Mouse (Mus musculus) forebrain, postnatal 0 days (tissue): ENCODE results near the gene Gm44805. TPM values are rescaled to one million over a fixed set of nuclear protein-coding genes. Genes with fewer than 3 reads are reported as not detected.

Experiments
- ATAC-seq: fragments of 200-750 bp; cut with Nextera tagmentation; 2 replicates; pipeline ENCODE4 v1.8.0; 2017; ENCODE audit warnings: mild to moderate bottlenecking, moderate library complexity
- DNase-seq: peaks from one replicate; pipeline ENCODE4 v3.0.0-alpha.2; 2015
- H3K27ac ChIP-seq: fragments of 300-500 bp; sonication (generic); 2 replicates; pipeline ENCODE4 v1.5.1; 2014; ENCODE audit warnings: low read depth, mild to moderate bottlenecking, antibody characterized with exemption, low read length, moderate library complexity, mixed read lengths
- H3K27me3 ChIP-seq: fragments of 300-500 bp; sonication (generic); 2 replicates; pipeline ENCODE4 v1.6.1; 2014; ENCODE audit warnings: mild to moderate bottlenecking, low read length, mixed read lengths; ENCODE audit not compliant: insufficient read depth
- H3K36me3 ChIP-seq: fragments of 300-500 bp; sonication (generic); 2 replicates; pipeline ENCODE4 v1.6.1; 2014; ENCODE audit warnings: mild to moderate bottlenecking, moderate library complexity; ENCODE audit not compliant: insufficient read depth
- H3K4me1 ChIP-seq: fragments of 300-500 bp; sonication (generic); 2 replicates; pipeline ENCODE4 v1.6.1; 2014; ENCODE audit warnings: antibody characterized with exemption; ENCODE audit not compliant: insufficient read depth
- H3K4me2 ChIP-seq: fragments of 300-500 bp; sonication (generic); 2 replicates; pipeline ENCODE4 v1.6.1; 2014; ENCODE audit warnings: low read depth, mild to moderate bottlenecking, moderate library complexity
- H3K4me3 ChIP-seq: fragments of 300-500 bp; sonication (generic); 2 replicates; pipeline ENCODE4 v1.5.1; 2014; ENCODE audit warnings: low read depth, low read length, mixed read lengths
- H3K9ac ChIP-seq: fragments of 300-500 bp; sonication (generic); 2 replicates; pipeline ENCODE4 v1.6.1; 2014; ENCODE audit warnings: mild to moderate bottlenecking
- H3K9me3 ChIP-seq: fragments of 300-500 bp; sonication (generic); 2 replicates; pipeline ENCODE4 v1.6.1; 2016; ENCODE audit warnings: low read length
- CTCF ChIP-seq: sonication (generic); IDR thresholded peaks from 2 replicates; pipeline ENCODE4 v1.5.1; 2016; ENCODE audit warnings: antibody characterized with exemption, control low read depth, low read depth
- WGBS: fragments of 180-500 bp; shearing (Covaris S2); extraction: QIAGEN DNeasy Blood & Tissue Kit; methylation state at CpG from one replicate; pipeline ENCODE4 v1.1.7; 2014; 5-methylcytosine and 5-hydroxymethylcytosine counted together
- polyA plus RNA-seq: library from polyadenylated mRNA; unstranded; fragments of >200 nt; fragmentation: Nextera tagmentation; extraction: Ambion mirVana; gene quantifications from 2 replicates; pipeline ENCODE4 v1.2.1, GENCODE M21; 2015
- total RNA-seq: library from RNA; depleted of rRNA; stranded (reverse); fragments of >200 nt; gene quantifications from 2 replicates; pipeline ENCODE4 v1.2.3, GENCODE M21; 2014

The Gm44805 gene
- total and polyA plus RNA-seq, 2 experiments from 2014 or later = not detected

- no peaks in the 10 kb centered on the region for H3K36me3 ChIP-seq
- no peaks in the 10 kb centered on the region for H3K4me1 ChIP-seq
- H3K4me2 ChIP-seq = no peak overlapping the region
- 82% methylated on average over 2 of the region's 2 CpGs for WGBS
- DNase-seq (no peak), ATAC-seq (no peak)
- H3K9ac ChIP-seq = no peak overlapping the region
- TF ChIP-seq CTCF = no peak
- H3K27ac ChIP-seq = no peak overlapping the region
- no peak overlapping the region for H3K4me3 ChIP-seq
- no peaks in the 10 kb centered on the region for H3K9me3 ChIP-seq
- H3K27me3 ChIP-seq = no peaks in the 10 kb centered on the region
Measured at GRCm38 (mm10) chr7:19680702-19681101, 521 bp downstream of the Gm44805 start.

GRCm38 (mm10) chr7:19678901-19679300 is 2.3 kb downstream of the Gm44805 start:
- Histone ChIP-seq H3K4me2 (no peak overlapping the region), H3K27ac (no peak overlapping the region), H3K36me3 (no peaks in the 10 kb centered on the region), H3K4me1 (no peaks in the 10 kb centered on the region), H3K27me3 (no peaks in the 10 kb centered on the region), H3K9ac (no peak overlapping the region), H3K9me3 (no peaks in the 10 kb centered on the region), H3K4me3 (no peak overlapping the region)
- 89% methylated on average over 3 of the region's 3 CpGs for WGBS
- ATAC-seq (no peak), DNase-seq (no peak)
- no peak for TF ChIP-seq CTCF

DNA sequence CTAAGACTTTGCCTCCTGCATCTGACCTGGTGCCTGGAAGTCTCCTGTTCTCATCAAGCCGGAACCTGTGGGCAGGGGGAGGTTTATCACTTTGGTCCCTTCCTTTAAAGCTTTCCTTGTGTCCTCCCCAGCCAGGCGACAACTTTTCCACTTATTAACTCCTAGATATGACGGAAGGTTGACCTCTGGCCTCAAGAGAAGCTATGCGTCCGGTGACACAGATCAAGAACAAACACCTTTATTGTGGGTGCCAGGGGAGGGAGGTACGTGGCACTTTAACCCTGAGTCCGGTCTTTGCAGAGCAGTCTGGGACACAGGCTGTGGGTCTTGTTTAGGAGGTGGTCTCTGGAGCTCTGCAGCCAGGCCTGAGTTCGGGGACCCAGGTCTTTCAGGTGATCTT is 3.4 kb downstream of the Gm44805 start, which contains the start of gene Apoc2:
TSS of gene Apoc2 (minus strand) at position 70 of the 400 bp plus-strand sequence.
- no peaks in the 10 kb centered on the region for H3K36me3 ChIP-seq
- ATAC-seq (no peak), DNase-seq (no peak)
- H3K4me1 ChIP-seq = no peaks in the 10 kb centered on the region
- no peak within 1 kb of the TSS for H3K4me3 ChIP-seq
- H3K9me3 ChIP-seq = no peaks in the 10 kb centered on the region
- no peaks in the 10 kb centered on the region for H3K27me3 ChIP-seq
- no peak within 1 kb of the TSS for H3K27ac ChIP-seq
- WGBS = 81% methylated on average over 8 of the region's 8 CpGs
- no peak for TF ChIP-seq CTCF
- no peak within 1 kb of the TSS for H3K9ac ChIP-seq
- H3K4me2 ChIP-seq = no peak within 1 kb of the TSS

DNA sequence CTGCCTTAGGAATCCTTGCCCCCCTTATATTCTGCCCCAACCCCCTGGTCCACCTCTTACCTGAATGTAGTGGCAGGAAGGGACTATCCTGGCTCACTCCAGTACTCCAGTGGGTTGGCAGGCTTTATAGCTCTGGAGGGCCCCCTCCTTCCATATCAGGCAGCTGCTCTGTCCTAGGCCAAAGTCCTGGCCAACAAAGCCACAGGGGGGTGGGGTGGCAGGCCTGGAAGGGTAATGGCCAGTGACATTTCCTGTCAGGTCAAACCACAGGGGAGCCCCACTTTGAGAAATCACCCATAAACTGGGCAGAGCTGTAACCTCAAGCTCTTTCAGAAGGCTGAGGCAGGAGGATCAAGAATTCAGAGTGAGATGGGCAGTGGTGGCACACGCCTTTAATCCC is 4.6 kb downstream of the Gm44805 start:
- no peak overlapping the region for H3K4me2 ChIP-seq
- no peak overlapping the region for H3K9ac ChIP-seq
- H3K4me3 ChIP-seq = no peak overlapping the region
- DNase-seq (no peak), ATAC-seq (no peak)
- H3K27me3 ChIP-seq = no peaks in the 10 kb centered on the region
- H3K9me3 ChIP-seq = no peaks in the 10 kb centered on the region
- H3K36me3 ChIP-seq = no peaks in the 10 kb centered on the region
- TF ChIP-seq CTCF = no peak
- 80% methylated on average over 1 of the region's 1 CpGs for WGBS
- no peak overlapping the region for H3K27ac ChIP-seq
- H3K4me1 ChIP-seq = no peaks in the 10 kb centered on the region

DNA sequence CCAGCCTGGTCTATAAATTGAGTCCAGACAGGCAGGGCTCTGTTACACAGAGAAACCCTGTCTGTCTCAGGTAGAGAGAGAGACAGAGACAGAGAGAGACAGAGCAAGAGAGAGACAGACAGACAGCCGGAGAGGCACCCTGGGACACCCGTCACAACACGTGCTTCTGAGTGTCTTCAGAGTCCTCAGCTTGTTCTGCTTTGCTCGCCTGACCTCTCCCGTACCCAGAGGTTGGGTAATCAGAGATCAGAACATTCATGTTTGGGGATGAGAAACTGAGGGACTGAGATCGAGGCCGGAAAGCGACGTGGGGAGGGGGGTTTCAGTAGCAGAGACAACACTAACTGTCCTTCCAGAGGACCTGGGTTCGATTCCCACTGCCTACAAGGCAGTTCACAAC is 5.4 kb downstream of the Gm44805 start:
- Histone ChIP-seq H3K9me3 (no peaks in the 10 kb centered on the region), H3K4me1 (no peaks in the 10 kb centered on the region), H3K36me3 (no peaks in the 10 kb centered on the region), H3K27me3 (no peaks in the 10 kb centered on the region), H3K9ac (no peak overlapping the region), H3K4me2 (no peak overlapping the region), H3K27ac (no peak overlapping the region), H3K4me3 (no peak overlapping the region)
- ATAC-seq (no peak), DNase-seq (no peak)
- TF ChIP-seq CTCF = no peak
- WGBS = 88% methylated on average over 10 of the region's 10 CpGs

DNA sequence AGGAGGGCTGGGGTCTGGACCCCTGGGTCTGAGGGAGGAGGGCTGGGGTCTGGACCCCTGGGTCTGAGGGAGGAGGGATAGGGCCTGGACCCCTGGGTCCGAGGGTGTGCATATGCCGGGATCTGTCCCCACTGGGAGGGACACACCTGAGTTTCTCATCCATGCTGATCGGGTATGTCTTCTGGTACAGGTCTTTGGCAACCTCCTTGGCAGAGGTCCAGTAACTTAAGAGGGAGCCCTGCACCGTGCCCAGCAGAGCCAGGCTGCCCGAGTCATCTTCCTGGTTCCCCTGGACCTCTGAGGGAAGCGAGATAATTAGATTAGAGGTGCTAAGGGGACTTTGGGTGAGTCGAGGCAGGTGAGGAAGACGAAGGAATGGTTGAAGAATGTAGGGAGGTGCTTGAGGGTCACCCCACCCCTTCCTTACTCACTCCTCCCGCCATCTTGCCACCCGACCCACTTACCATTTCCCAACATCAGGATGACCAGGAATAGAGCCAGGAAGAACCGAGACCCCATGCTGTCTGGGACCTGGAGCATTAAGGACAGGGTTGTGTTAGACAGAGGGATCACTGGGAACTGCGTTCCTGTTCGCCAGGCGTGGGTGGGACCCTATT is 8.0 kb downstream of the Gm44805 start:
- no peaks in the 10 kb centered on the region for H3K27me3 ChIP-seq
- H3K9ac ChIP-seq = no peak overlapping the region
- H3K36me3 ChIP-seq = no peaks in the 10 kb centered on the region
- TF ChIP-seq CTCF = no peak
- H3K4me1 ChIP-seq = no peaks in the 10 kb centered on the region
- H3K27ac ChIP-seq = no peak overlapping the region
- no peaks in the 10 kb centered on the region for H3K9me3 ChIP-seq
- DNase-seq (no peak), ATAC-seq (no peak)
- no peak overlapping the region for H3K4me2 ChIP-seq
- WGBS = 69% methylated on average over 14 of the region's 14 CpGs
- H3K4me3 ChIP-seq = no peak overlapping the region

DNA sequence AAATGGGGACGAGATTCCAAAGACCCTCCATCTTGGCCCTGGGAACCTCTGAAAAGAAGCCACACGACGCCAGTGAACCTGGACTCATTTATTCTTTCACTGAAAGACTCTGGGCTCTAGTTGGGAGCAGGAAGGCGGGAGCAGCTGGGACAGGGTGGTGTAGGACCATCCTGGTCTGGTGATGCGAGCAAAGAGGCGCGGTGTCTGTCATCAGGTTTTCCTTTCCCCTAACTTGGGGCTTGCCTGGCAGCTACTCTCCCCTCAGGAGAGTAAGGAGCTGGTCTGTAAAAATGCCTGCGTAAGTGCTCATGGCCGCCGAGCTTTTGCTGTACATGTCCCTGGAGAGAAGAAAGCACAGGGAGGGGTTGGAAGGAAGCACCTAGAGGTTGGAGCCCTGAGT is 9.7 kb downstream of the Gm44805 start:
- H3K4me3 ChIP-seq = no peak overlapping the region
- TF ChIP-seq CTCF = no peak
- no peak for DNase-seq
- no peak for ATAC-seq
- H3K4me2 ChIP-seq = no peak overlapping the region
- H3K36me3 ChIP-seq = no peaks in the 10 kb centered on the region
- no peak overlapping the region for H3K27ac ChIP-seq
- H3K9me3 ChIP-seq = no peaks in the 10 kb centered on the region
- no peaks in the 10 kb centered on the region for H3K4me1 ChIP-seq
- 68% methylated on average over 10 of the region's 10 CpGs for WGBS
- no peak overlapping the region for H3K9ac ChIP-seq
- no peaks in the 10 kb centered on the region for H3K27me3 ChIP-seq
